Mouse (Mus musculus) small intestine, adult 2 months (tissue): Measurements from ENCODE around the gene Pde12.

ENCODE experiments used
- CTCF ChIP-seq: fragments of 200-500 bp; IDR thresholded peaks from 2 replicates; pipeline ENCODE4 v1.5.1; 2012; ENCODE audit warnings: low read depth, mild to moderate bottlenecking, control low read depth, inconsistent platforms, low read length, moderate library complexity, mixed read lengths; ENCODE audit not compliant: insufficient replicate concordance, insufficient read length; ENCODE audit errors: extremely low read depth
- POLR2A ChIP-seq: fragments of 200-500 bp; IDR thresholded peaks from 2 replicates; pipeline ENCODE4 v1.6.1; 2012; ENCODE audit warnings: low read depth, mild to moderate bottlenecking, control low read depth, inconsistent platforms, low read length, moderate library complexity

DNA sequence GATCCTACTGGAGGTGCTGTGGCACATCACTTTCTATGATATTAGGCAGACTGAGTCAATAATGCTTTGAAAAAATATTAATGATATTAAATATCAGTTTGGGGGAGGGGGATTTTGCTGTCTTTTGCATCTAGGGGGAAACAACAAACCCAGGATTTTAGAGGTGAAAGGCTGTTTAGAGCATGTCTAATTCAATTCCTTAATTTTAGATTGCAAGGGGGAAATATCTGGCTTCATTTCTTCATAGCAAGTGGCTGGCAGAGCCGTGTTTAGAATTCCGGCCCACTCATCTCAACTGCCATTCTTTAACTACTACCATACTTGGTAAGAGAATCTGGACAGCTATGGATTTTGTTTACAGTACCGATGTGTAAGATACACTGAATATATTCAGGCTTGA lies 23.3 kb upstream of the Pde12 start, which contains the start of gene Dnah12:
- TF ChIP-seq CTCF: no peak
- no peak for TF ChIP-seq POLR2A
